Mouse (Mus musculus) stomach, postnatal 0 days (tissue): ENCODE data around the gene Grm7. TPM values are rescaled to one million over a fixed set of nuclear protein-coding genes. Genes with fewer than 3 reads are reported as not detected.

Experiments used
- ATAC-seq: fragments of 200-750 bp; cut with Nextera tagmentation; 2 replicates; pipeline ENCODE4 v1.8.0; 2017; ENCODE audit not compliant: low FRiP score, low TSS enrichment
- DNase-seq: peaks from one replicate; pipeline ENCODE4 v3.0.0-alpha.2; 2016; ENCODE audit warnings: low spot score
- H3K27ac ChIP-seq: fragments of 300-500 bp; sonication (generic); replicated peaks from 2 replicates; pipeline ENCODE4 v1.5.1; 2014; ENCODE audit warnings: mild to moderate bottlenecking, control low read depth
- H3K27me3 ChIP-seq: fragments of 300-500 bp; sonication (generic); 2 replicates; pipeline ENCODE4 v1.6.1; 2014; ENCODE audit warnings: low read length; ENCODE audit not compliant: control insufficient read depth, insufficient read depth
- H3K36me3 ChIP-seq: fragments of 300-500 bp; sonication (generic); 2 replicates; pipeline ENCODE4 v1.6.1; 2014; ENCODE audit warnings: low read length, mixed read lengths; ENCODE audit not compliant: control insufficient read depth, insufficient read depth
- H3K4me1 ChIP-seq: fragments of 300-500 bp; sonication (generic); replicated peaks from 2 replicates; pipeline ENCODE4 v1.6.1; 2014; ENCODE audit warnings: antibody characterized with exemption; ENCODE audit not compliant: control insufficient read depth, insufficient read depth
- H3K4me2 ChIP-seq: fragments of 300-500 bp; sonication (generic); replicated peaks from 2 replicates; pipeline ENCODE4 v1.6.1; 2014; ENCODE audit warnings: low read depth, mild to moderate bottlenecking, control low read depth, moderate library complexity
- H3K4me3 ChIP-seq: fragments of 300-500 bp; sonication (generic); 2 replicates; pipeline ENCODE4 v1.5.1; 2014; ENCODE audit warnings: low read depth, low read length, control low read depth
- H3K9ac ChIP-seq: fragments of 300-500 bp; sonication (generic); 2 replicates; pipeline ENCODE4 v1.6.1; 2014; ENCODE audit warnings: mild to moderate bottlenecking, low read length, control low read depth, mixed read lengths
- H3K9me3 ChIP-seq: fragments of 300-500 bp; sonication (generic); 2 replicates; pipeline ENCODE4 v1.6.1; 2016; ENCODE audit warnings: low read length; ENCODE audit not compliant: control insufficient read depth
- CTCF ChIP-seq: IDR thresholded peaks from 2 replicates; pipeline ENCODE4 v1.5.1; 2016; ENCODE audit warnings: antibody characterized with exemption, low read depth, mild to moderate bottlenecking, moderate library complexity
- EP300 ChIP-seq: optimal IDR thresholded peaks from 2 replicates; pipeline ENCODE3; 2016; ENCODE audit warnings: antibody characterized with exemption
- WGBS: fragments of 180-500 bp; shearing (Covaris S2); extraction: QIAGEN DNeasy Blood & Tissue Kit; methylation state at CpG from one replicate; pipeline ENCODE4 v1.1.7; 2014; 5-methylcytosine and 5-hydroxymethylcytosine counted together
- polyA plus RNA-seq: library from polyadenylated mRNA; unstranded; fragments of >200 nt; fragmentation: Nextera tagmentation; extraction: Ambion mirVana; gene quantifications from 2 replicates; pipeline ENCODE4 v1.2.1, GENCODE M21; 2015

Gene Grm7
- polyA plus RNA-seq, 1 experiment from 2014 or later: 0.57 TPM

DNA sequence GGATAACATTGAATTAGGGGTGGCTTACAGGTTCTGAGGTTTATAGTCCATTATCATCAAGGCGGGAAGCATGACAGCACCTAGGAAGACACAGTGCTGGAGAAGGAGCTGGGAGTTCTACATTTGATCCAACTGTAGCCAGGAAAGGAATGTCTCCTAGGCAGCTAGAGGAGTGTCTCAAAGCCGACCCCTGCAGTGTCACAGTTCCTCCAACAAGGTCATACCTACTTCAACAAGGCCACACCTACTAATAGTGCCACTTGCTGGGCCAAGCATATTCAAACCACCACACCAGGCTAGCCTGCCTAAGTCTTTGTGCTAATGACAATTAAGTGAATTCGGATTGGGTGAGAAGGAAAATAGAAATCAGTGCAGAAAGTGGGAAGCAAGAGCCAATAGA is 965.0 kb downstream of the Grm7 start:
- H3K4me3 ChIP-seq: no peak overlapping the region
- ATAC-seq (no peak), DNase-seq (no peak)
- 78% methylated on average over 3 of the region's 3 CpGs for WGBS
- no peak overlapping the region for H3K4me2 ChIP-seq
- TF ChIP-seq CTCF (no peak), EP300 (no peak)
- no peak overlapping the region for H3K27ac ChIP-seq
- no peaks in the 10 kb centered on the region for H3K36me3 ChIP-seq
- no peak overlapping the region for H3K9ac ChIP-seq
- H3K9me3 ChIP-seq: no peaks in the 10 kb centered on the region
- no peaks in the 10 kb centered on the region for H3K27me3 ChIP-seq
- no peaks in the 10 kb centered on the region for H3K4me1 ChIP-seq

DNA sequence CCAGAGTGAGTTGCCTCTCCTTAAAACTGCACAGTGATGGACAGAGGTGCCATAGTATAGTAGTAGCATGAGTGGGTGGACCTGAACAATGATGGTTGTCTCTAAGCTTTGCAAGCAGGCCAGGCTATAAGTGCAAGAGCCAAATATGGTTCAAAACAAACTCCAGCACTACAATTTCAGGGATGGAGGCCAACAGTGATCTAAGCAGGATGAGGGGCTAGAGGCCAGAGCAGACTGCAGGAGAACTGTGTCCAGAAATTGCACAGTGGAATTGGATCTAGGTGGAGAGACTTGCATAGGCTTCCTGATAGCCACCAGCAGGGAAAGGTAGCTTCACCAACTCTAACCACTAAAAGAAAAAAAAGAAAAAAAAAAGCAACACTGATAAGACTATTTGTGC is 968.5 kb downstream of the Grm7 start:
- no peak overlapping the region for H3K27ac ChIP-seq
- ATAC-seq: no peak; the same call in 1 of the 2 replicates
- DNase-seq: no peak

More for the DNA sequence above, 968.5 kb downstream of the Grm7 start:
- H3K4me3 ChIP-seq: no peak overlapping the region
- H3K4me1 ChIP-seq: no peaks in the 10 kb centered on the region
- H3K36me3 ChIP-seq: no peaks in the 10 kb centered on the region
- no peak overlapping the region for H3K4me2 ChIP-seq
- no peaks in the 10 kb centered on the region for H3K27me3 ChIP-seq
- no peak overlapping the region for H3K9ac ChIP-seq
- TF ChIP-seq CTCF: no peak
- TF ChIP-seq EP300: no peak
- H3K9me3 ChIP-seq: no peaks in the 10 kb centered on the region
